Mouse (Mus musculus) CH12.LX (cell line): ENCODE measurements around the gene Fkbp6. TPM values are rescaled to one million over a fixed set of nuclear protein-coding genes. Genes with fewer than 3 reads are reported as not detected.

Source experiments
- DNase-seq: peaks from one replicate; pipeline ENCODE4 v3.0.0-alpha.2; 2013; ENCODE audit errors: extremely low read depth
- H3K27ac ChIP-seq: 2 replicates; pipeline ENCODE4 v1.5.1; 2012; ENCODE audit warnings: low read depth, mild to moderate bottlenecking, control low read depth, moderate library complexity; ENCODE audit not compliant: insufficient read depth
- H3K27me3 ChIP-seq: replicated peaks from 2 replicates; pipeline ENCODE3; 2012; ENCODE audit warnings: inconsistent platforms
- H3K36me3 ChIP-seq, 2 experiments: replicated peaks in 1 of 2; 2 replicates each; pipeline versions ENCODE3 to v1.6.1; 2012; ENCODE audit warnings: inconsistent platforms in 1 of 2, low read length in 1 of 2, mild to moderate bottlenecking in 1 of 2, mixed read lengths in 1 of 2, moderate library complexity in 1 of 2; ENCODE audit not compliant: control insufficient read depth in 1 of 2, insufficient read depth in 1 of 2
- H3K4me1 ChIP-seq, 2 experiments: 2 replicates each; pipeline ENCODE4 v1.6.1; 2012; ENCODE audit warnings: inconsistent platforms in 1 of 2, moderate library complexity in 1 of 2; ENCODE audit not compliant: insufficient read depth in 2 of 2, control insufficient read depth in 1 of 2
- H3K4me2 ChIP-seq: 2 replicates; pipeline ENCODE4 v1.6.1; 2012; ENCODE audit warnings: low read depth, mild to moderate bottlenecking, control low read depth; ENCODE audit not compliant: poor library complexity, insufficient read depth, severe bottlenecking
- H3K4me3 ChIP-seq, 3 experiments: fragments of 150-350 bp in 1 of 3; sonication (generic) in 1 of 3; replicated peaks in 1 of 3; 2 replicates each; pipeline versions ENCODE3 to v1.5.1; 2011 to 2012; ENCODE audit warnings: low read depth in 2 of 3, low read length in 2 of 3, mild to moderate bottlenecking in 2 of 3, moderate library complexity in 2 of 3, control low read depth in 1 of 3, improper control_type of control experiment in 1 of 3, inconsistent platforms in 1 of 3, mixed read lengths in 1 of 3; ENCODE audit not compliant: poor library complexity in 1 of 3
- H3K79me2 ChIP-seq: replicated peaks from 2 replicates; pipeline ENCODE4 v1.6.1; 2012; ENCODE audit warnings: mild to moderate bottlenecking, moderate library complexity; ENCODE audit not compliant: control insufficient read depth, poor library complexity, insufficient read depth, severe bottlenecking; ENCODE audit errors: extremely low read depth
- H3K9ac ChIP-seq: 2 replicates; pipeline ENCODE4 v1.6.1; 2012; ENCODE audit warnings: low read depth, mild to moderate bottlenecking, control low read depth, moderate library complexity; ENCODE audit not compliant: insufficient read depth
- H3K9me3 ChIP-seq: replicated peaks from 2 replicates; pipeline ENCODE3; 2012; ENCODE audit warnings: low read length, inconsistent platforms, mixed read lengths
- CHD1 ChIP-seq: IDR thresholded peaks from 2 replicates; pipeline ENCODE4 v1.6.1; 2012; ENCODE audit warnings: low read depth, low read length, improper control_type of control experiment, inconsistent platforms
- CTCF ChIP-seq, 2 experiments: IDR thresholded peaks in 1 of 2; conservative IDR thresholded peaks in 1 of 2; 2 replicates each; pipeline ENCODE4 v1.5.1; 2011 to 2012; ENCODE audit warnings: low read depth in 2 of 2, low read length in 2 of 2, improper control_type of control experiment in 1 of 2, inconsistent platforms in 1 of 2, mild to moderate bottlenecking in 1 of 2, moderate library complexity in 1 of 2
- E2F4 ChIP-seq: IDR thresholded peaks from 2 replicates; pipeline ENCODE4 v1.6.1; 2011; ENCODE audit warnings: low read depth, low read length, improper control_type of control experiment; ENCODE audit not compliant: insufficient replicate concordance
- ETS1 ChIP-seq: conservative IDR thresholded peaks from 2 replicates; pipeline ENCODE4 v1.6.1; 2012; ENCODE audit warnings: low read depth, mild to moderate bottlenecking, inconsistent platforms, low read length, improper control_type of control experiment, moderate library complexity
- GABPA ChIP-seq: IDR thresholded peaks from 2 replicates; pipeline ENCODE4 v1.6.1; 2012; ENCODE audit warnings: low read depth, low read length, improper control_type of control experiment, inconsistent platforms; ENCODE audit not compliant: insufficient replicate concordance
- MXI1 ChIP-seq: IDR thresholded peaks from 2 replicates; pipeline ENCODE4 v1.6.1; 2011; ENCODE audit warnings: mild to moderate bottlenecking, low read depth, low read length, improper control_type of control experiment
- POLR2A ChIP-seq: IDR thresholded peaks from 2 replicates; pipeline ENCODE4 v1.6.1; 2011; ENCODE audit warnings: low read depth, mild to moderate bottlenecking, improper control_type of control experiment, low read length
- RAD21 ChIP-seq: IDR thresholded peaks from 2 replicates; pipeline ENCODE4 v1.6.1; 2011; ENCODE audit warnings: low read depth, mild to moderate bottlenecking, low read length, improper control_type of control experiment, moderate library complexity
- RCOR1 ChIP-seq: conservative IDR thresholded peaks from 2 replicates; pipeline ENCODE4 v1.6.1; 2012; ENCODE audit warnings: low read depth, mild to moderate bottlenecking, inconsistent platforms, low read length, improper control_type of control experiment
- SIN3A ChIP-seq: IDR thresholded peaks from 2 replicates; pipeline ENCODE4 v1.6.1; 2012; ENCODE audit warnings: low read length, improper control_type of control experiment, inconsistent platforms
- TBP ChIP-seq: conservative IDR thresholded peaks from 2 replicates; pipeline ENCODE4 v1.6.1; 2011; ENCODE audit warnings: low read depth, low read length, improper control_type of control experiment
- TCF12 ChIP-seq: IDR thresholded peaks from 2 replicates; pipeline ENCODE4 v1.6.1; 2014; ENCODE audit warnings: low read depth, mild to moderate bottlenecking, inconsistent platforms, low read length, improper control_type of control experiment
- ZKSCAN1 ChIP-seq: IDR thresholded peaks from 2 replicates; pipeline ENCODE4 v1.6.1; 2012; ENCODE audit warnings: low read depth, inconsistent platforms, low read length, improper control_type of control experiment, borderline replicate concordance
- dilution Hi-C: fragments of 300-500 bp; cut with MboI; formaldehyde crosslinking; loops from 2 replicates; pipeline ENCODE4 v1.14.3; 2020; ENCODE audit warnings: low sequenced_read_pairs; ENCODE audit not compliant: extremely low pct_unique_long_range_greater_than_20kb, extremely low pct_ligation_motif_present
- in situ Hi-C: fragments of 300-500 bp; cut with MboI; formaldehyde crosslinking; loops from 3 replicates; pipeline ENCODE4 v1.14.3; 2019; ENCODE audit warnings: low sequenced_read_pairs, low pct_ligation_motif_present, low pct_unique_long_range_greater_than_20kb, mixed read lengths
- polyA plus RNA-seq: library from polyadenylated mRNA; unstranded; fragments of >175 nt; gene quantifications from 2 replicates; pipeline ENCODE4 v1.2.1, GENCODE M21; 2012; ENCODE audit warnings: low read depth; ENCODE audit not compliant: insufficient read length
- total RNA-seq, 2 experiments: library from RNA; depleted of rRNA; stranded (reverse); fragments of 300-350 nt in 1 of 2; fragments of >200 nt in 1 of 2; gene quantifications; 2 replicates each; pipeline ENCODE4 v1.2.3; 2012 to 2014

Fkbp6 gene
- total and polyA plus RNA-seq, 3 experiments, result not detected

DNA sequence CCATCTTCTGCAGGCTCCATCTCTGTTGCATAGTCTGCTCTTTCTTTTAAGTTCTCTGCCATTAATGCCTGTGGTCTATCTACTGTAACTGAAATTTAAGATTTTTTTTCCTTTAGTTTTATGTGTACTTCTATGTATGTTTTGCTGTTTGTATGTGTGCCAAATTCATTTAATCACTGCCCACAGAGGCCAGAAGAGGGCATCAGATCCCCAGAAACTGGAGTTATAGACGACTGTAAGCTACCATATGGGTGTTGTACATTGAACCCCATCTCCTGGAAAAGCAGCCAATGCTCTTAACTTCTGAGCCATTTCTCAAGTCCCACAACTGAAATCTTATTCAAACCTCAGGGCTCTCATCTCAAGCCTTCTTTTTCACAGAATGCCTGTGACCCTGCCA lies 3.4 kb downstream of the Fkbp6 start:
- H3K36me3 ChIP-seq, result no peaks in the 10 kb centered on the region
- H3K4me3 ChIP-seq, result no peak overlapping the region
- in situ Hi-C loops (no loop called here), dilution Hi-C loops (no loop called here)
- TF ChIP-seq CTCF (conservative IDR thresholded peaks at IDR 0.05 in 1 of 2, IDR thresholded peaks at IDR 0.05 in 1 of 2; ENCODE audit: low read depth in 2 of 2, low read length in 2 of 2) (peak; percentile 15 to 64; a peak in 3 of 4 replicates), MXI1 (no peak), RAD21 (peak; percentile 59)
- H3K27ac ChIP-seq, result no peak overlapping the region
- H3K4me1 ChIP-seq, result no peaks in the 10 kb centered on the region
- peak; percentile 9 for DNase-seq
- H3K4me2 ChIP-seq, result no peak overlapping the region
- H3K27me3 ChIP-seq, result peaks cover 66% of the 10 kb centered on the region
- no peak overlapping the region for H3K9ac ChIP-seq
- H3K79me2 ChIP-seq, result no peaks in the 10 kb centered on the region
- H3K9me3 ChIP-seq, result no peaks in the 10 kb centered on the region

GRCm38 (mm10) chr5:135345989-135346388 lies 3.9 kb downstream of the Fkbp6 start:
- Histone ChIP-seq H3K4me3 (no peak overlapping the region), H3K36me3 (no peaks in the 10 kb centered on the region)
- TF ChIP-seq ETS1 (no peak), E2F4 (no peak), TCF12 (no peak), TBP (no peak), RCOR1 (no peak)
- TF ChIP-seq, all 38 proteins: peak for 0
- no peaks in the 10 kb centered on the region for H3K9me3 ChIP-seq
- in situ Hi-C loops (no loop called here), dilution Hi-C loops (no loop called here)
- no peak overlapping the region for H3K27ac ChIP-seq
- no peak overlapping the region for H3K9ac ChIP-seq
- no peaks in the 10 kb centered on the region for H3K4me1 ChIP-seq
- H3K79me2 ChIP-seq, result no peaks in the 10 kb centered on the region
- DNase-seq, result no peak
- no peak overlapping the region for H3K4me2 ChIP-seq
- H3K27me3 ChIP-seq, result peaks cover 67% of the 10 kb centered on the region

GRCm38 (mm10) chr5:135337575-135337974 lies 12.3 kb downstream of the Fkbp6 start:
- Histone ChIP-seq H3K4me1 (no peaks in the 10 kb centered on the region), H3K36me3 (no peaks in the 10 kb centered on the region)
- no peak for DNase-seq
- TF ChIP-seq POLR2A, result no peak
- TF ChIP-seq ZKSCAN1, result no peak
- no peak for TF ChIP-seq GABPA
- TF ChIP-seq SIN3A, result no peak
- no peak for TF ChIP-seq CHD1
- TF ChIP-seq CTCF (conservative IDR thresholded peaks at IDR 0.05 in 1 of 2, IDR thresholded peaks at IDR 0.05 in 1 of 2; ENCODE audit: low read depth in 2 of 2, low read length in 2 of 2), result 0 out of 4 replicates have a peak, but pooled peaks of 1 of the 2 experiments have one; percentile 18
- TF ChIP-seq, all 38 proteins: peak for 1
- dilution Hi-C loops, result no loop called here
- H3K27ac ChIP-seq, result no peak overlapping the region
- H3K79me2 ChIP-seq, result no peaks in the 10 kb centered on the region
- in situ Hi-C loops, result no loop called here
- no peaks in the 10 kb centered on the region for H3K9me3 ChIP-seq
- H3K9ac ChIP-seq, result no peak overlapping the region
- no peak overlapping the region for H3K4me2 ChIP-seq
- H3K4me3 ChIP-seq, result no peak overlapping the region
- H3K27me3 ChIP-seq, result peaks cover 66% of the 10 kb centered on the region
